Mouse (Mus musculus) activated CD4-positive, CD25-positive, alpha-beta regulatory T cell, adult 9 weeks (primary cell): ENCODE data around the gene Gm4858. TPM values are rescaled to one million over a fixed set of nuclear protein-coding genes. Genes with fewer than 3 reads are reported as not detected.

Experiments
- polyA plus RNA-seq: library from polyadenylated mRNA; unstranded; fragments of 100-300 nt; shearing (Covaris generic); gene quantifications from one replicate; pipeline ENCODE4 v1.2.1, GENCODE M21; 2017

Gm4858 gene
- 1.1 TPM for polyA plus RNA-seq

DNA sequence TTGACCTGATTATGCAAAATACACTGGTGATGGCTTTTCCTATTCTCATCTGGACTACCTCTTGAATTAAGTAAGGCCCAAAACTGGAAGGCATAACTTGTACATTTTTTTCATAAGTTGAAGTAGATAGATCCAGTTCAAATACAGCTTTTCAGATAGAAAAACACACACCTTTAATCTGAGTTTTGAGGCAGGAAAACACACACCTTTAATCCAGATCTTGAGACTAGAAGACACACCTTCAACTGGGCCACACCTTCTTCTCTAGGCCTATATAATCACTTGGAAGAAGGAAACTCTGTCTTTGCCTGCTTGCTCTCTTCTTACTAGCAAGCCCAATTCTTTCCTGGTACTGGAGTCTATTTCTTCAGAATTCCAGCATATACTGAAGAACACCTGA lies at the start of gene Gm4858:
Gm4858 (plus strand) TSS at position 301 of the 400 bp plus-strand sequence.

DNA sequence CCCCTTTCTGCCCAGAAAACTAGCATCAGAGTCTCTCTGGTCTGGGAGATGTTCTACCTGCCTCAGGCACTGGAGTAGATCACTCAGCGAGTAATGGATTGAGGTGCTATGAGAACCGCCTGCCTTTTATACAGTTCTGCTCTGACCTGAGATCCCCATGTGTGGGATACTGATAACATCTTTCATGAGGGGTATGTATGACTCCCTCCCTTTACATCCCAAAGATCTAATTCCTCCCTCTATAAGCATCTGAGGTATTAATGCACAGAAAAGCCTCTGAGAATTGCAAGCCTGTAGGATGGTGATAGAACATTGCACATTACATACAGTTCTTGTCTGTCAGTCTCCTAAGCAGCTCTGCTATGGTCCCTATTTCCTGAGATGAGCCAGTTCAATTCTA lies 49.7 kb upstream of the Gm4858 start, which contains the start of gene Lce1m:
Lce1m (minus strand) TSS at position 101 of the 400 bp plus-strand sequence.

Other genes with a start within 250 kb of the Gm4858 start
- gene Kprp, start 241.6 kb upstream of the Gm4858 start, polyA plus RNA-seq: not detected
- gene Lce1l, start 217.5 kb upstream of the Gm4858 start, polyA plus RNA-seq: not detected
- gene 2310050C09Rik, start 198.6 kb upstream of the Gm4858 start, polyA plus RNA-seq: not detected
- gene Lce3a, start 142.6 kb upstream of the Gm4858 start, polyA plus RNA-seq: not detected
- not detected for gene Lce3b, start 135.8 kb upstream of the Gm4858 start, polyA plus RNA-seq
- gene Lce3c, start 124.3 kb upstream of the Gm4858 start, polyA plus RNA-seq: not detected
- not detected for gene Lce3d, start 111.4 kb upstream of the Gm4858 start, polyA plus RNA-seq
- gene Lce3e, start 101.8 kb upstream of the Gm4858 start, polyA plus RNA-seq: not detected
- gene Lce3f, start 76.6 kb upstream of the Gm4858 start, polyA plus RNA-seq: not detected
- gene Crct1, start 53.1 kb upstream of the Gm4858 start, polyA plus RNA-seq: not detected
- not detected for gene Lce1m, start 49.8 kb upstream of the Gm4858 start, polyA plus RNA-seq
- not detected for gene Crnn, start 76.0 kb downstream of the Gm4858 start, polyA plus RNA-seq
- gene Flg2, start 128.5 kb downstream of the Gm4858 start, polyA plus RNA-seq: not detected
- gene Flg, start 204.7 kb downstream of the Gm4858 start, polyA plus RNA-seq: not detected